Mouse (Mus musculus) heart, adult 2 months (tissue): ENCODE results near the gene Ccdc81.

Experiments
- CTCF ChIP-seq: fragments of 200-600 bp; IDR thresholded peaks from 2 replicates; pipeline ENCODE4 v1.8.1; 2022; ENCODE audit warnings: antibody characterized with exemption, mild to moderate bottlenecking, moderate library complexity
- EP300 ChIP-seq: fragments of 200-500 bp; IDR thresholded peaks from 2 replicates; pipeline ENCODE4 v1.6.1; 2011; ENCODE audit warnings: low read depth, low read length, control low read depth; ENCODE audit not compliant: insufficient read depth

- TF ChIP-seq CTCF (no peak), EP300 (no peak)
Measured at GRCm38 (mm10) chr7:89855196-89855595, 48.2 kb downstream of the Ccdc81 start.
